Mouse (Mus musculus) kidney, adult 9 months (tissue): ENCODE results near the gene F2rl1.
A peak's percentile ranks its signal among the peaks of the same experiment; 100 is the strongest.

Experiments
- DNase-seq: peaks from one replicate; pipeline ENCODE4 v3.0.0; 2022

F2rl1 gene

DNA sequence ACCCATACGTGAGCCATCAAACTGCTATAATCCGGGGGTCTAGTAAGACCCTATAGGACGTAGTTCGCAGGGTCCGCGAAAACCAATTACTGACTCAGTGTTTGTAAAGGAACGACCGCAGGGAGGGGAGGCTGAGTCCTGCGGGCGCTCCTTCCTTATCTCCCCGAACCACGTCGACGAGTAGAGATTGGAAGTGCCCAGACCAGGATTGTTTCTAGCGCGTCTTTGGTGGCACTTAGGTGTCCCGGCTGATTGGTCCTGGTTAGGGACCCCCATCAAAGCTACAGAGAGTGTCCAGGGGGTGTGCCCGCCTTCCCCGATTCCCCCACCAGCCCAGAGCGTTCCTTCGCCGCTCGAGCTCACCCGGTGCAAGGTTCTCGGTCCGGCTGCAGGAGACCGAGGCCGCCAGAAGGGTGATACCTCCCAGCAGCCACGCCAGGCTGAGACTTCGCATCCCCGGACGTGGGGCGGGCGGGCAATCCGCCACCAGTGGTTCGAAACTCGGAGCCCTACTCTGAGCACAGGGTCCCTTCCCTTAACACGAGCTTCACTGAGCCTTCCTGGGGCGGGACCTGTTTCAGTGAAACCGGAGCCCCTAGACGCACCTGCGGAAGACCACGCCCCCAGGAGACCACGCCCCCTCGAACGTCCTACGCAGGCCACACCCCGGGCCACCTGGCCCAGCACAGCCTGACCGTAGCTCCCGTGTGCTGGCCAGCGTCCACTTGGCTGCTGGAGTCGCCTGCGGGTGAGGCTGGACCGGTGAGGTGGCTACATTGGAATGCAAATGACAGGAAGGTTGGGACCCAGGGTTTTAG, at the start of gene F2rl1:
Gene F2rl1 (minus strand): TSS at position 554 of the 818 bp plus-strand sequence.
- peak; percentile 95 for DNase-seq

DNA sequence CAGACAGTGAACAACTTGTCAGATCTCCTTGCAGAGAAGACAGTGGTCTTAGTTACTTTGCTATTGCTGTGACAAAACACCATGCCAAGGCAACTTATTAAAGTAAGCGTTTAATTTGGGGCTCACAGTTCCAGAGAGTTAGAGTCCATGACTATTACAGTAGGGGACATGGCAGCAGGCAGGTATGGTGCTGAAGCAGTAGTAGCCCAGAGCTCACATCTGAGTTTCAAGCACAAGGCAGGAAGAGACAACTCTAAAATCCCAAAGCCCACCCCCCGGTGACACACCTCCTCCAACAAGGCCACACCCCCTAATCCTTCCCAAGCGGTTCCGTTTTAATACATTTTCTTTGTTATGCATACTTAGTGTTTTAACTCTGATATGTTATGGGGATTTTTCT, 45.9 kb upstream of the F2rl1 start:
- DNase-seq = no peak

DNA sequence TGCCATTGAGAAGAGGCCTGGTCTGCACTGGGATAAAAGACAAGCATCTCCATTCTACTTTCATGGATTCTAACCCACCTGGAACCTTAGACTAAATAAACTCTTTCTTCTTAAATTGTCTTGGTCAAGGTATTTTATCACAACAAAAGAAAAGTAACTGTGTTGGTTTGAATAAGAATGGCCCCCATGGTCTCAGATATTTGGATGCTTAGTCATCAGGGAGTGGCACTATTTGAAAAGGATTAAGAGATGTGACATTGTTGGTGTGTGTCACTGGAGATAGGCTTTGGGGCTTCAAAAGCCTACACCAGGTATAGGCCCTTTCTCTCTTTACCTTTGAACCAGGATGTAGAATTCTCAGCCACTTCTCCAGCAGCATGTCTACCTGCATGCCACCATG, 44.3 kb upstream of the F2rl1 start:
- no peak for DNase-seq

DNA sequence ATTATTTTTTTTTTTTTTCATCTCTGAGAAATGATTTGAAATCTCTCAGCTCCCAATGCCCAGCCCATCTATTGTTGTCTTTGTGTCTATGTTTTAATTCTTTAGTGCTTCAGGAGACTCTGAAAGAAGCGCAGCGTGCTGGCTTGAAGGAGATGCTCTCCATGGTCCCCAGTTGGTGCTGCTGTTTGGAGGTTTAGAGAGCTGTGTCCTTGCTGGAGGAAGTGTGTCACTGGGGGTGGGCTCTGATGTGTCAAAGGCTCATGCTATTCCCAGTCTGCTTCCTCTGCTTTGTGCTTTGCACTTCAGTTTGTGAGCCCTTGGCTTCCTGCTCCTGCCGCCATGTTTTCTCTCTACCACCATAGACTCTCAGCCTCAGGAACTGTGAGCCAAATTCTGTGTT, 43.3 kb upstream of the F2rl1 start:
- DNase-seq = no peak

DNA sequence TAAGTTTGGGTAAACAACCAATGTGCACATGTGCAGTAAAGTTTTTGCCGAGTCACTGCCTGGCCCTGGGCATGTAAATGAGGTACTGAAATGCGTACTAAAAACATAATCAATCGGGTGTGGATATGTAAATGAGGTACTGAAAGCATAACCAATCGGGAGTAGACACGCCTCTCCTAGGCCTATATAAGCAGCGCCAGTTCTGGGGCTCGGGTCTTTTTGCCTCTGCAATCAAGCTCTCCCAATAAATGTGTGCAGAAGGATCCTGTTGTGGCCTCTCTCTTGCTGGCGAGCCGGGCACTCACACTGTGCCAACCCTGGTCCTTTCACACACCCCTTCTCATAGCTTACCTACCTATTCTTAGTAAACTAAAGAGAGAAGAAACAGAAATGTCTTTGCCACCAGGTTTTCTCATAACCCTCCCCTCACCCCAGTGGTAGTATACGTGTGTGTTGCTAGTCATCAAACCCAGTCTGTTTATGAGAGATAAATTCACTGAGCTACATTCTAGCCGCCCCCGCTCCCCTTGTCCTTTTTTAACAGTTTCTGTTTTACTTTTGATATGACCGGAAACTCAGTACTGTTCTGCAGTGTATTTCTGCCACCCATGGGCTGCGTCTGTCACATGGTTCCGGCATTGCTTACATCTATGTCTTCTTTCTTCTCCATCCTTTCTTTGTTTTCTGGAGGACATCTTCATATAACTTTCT, 42.0 kb upstream of the F2rl1 start:
- DNase-seq = no peak

DNA sequence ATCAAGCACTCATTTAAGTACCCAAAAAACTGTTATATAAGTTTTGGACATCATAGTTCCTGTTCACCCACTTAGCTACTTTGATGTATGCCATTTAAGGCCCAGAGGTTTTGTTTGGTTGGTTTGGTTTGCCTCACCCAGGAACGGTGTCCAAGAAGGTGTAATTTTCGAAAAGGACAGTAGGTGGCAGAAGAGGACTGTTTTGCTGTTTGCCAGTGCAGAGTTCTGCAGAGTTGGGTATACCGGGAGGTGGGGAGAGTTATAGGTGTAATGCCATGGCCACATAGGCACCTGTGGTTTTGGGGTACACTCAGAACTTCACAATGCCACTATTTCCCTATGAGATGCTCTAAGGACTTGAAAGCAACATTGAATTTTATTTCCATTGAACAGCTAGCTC, 38.7 kb upstream of the F2rl1 start:
- DNase-seq = peak; percentile 83

DNA sequence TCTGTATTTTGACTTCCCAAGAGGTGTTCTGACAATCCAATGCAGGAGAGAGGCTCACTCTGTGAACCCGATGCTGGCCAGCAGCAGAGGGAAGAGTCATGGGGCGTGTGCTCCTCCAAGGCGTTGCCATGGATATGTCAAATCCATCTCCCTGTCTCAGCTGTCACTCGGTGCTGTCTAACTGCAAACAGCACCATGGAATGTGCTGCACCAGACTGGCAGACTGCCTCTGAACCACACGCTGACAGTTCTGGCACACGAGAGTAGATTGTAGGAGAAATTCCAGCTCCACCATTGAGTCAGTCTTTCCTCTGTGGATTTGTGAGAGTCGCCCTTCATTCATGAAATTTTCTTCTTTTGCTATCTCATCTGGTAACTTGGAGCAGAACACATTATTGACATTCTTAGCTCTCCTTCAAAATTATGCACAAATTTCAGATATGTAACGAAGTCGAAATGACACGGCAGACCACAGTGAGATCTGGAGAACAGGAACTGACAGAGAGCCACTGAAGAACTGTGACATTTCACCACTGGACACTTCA, 38.1 kb upstream of the F2rl1 start:
- DNase-seq = no peak

DNA sequence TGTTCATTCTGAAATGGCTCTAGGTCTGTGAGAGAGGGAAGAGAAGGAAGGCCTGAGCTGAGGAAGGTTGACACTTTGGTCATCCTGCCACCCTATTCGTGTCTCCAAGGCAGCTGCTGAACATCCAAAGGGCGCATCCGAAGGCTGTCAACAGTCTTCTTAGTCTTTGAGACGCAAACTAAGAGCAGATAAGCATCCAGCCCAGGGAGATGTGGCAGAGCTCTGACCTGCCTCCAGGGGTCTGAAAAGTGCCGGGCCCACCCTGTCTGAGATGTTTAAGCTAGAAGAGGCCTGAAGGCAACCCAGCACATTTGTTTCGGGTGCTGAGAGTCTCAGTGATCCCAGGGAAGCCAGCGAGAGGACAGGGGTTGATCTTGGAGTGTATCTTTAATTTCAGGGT, 32.3 kb upstream of the F2rl1 start:
- no peak for DNase-seq

DNA sequence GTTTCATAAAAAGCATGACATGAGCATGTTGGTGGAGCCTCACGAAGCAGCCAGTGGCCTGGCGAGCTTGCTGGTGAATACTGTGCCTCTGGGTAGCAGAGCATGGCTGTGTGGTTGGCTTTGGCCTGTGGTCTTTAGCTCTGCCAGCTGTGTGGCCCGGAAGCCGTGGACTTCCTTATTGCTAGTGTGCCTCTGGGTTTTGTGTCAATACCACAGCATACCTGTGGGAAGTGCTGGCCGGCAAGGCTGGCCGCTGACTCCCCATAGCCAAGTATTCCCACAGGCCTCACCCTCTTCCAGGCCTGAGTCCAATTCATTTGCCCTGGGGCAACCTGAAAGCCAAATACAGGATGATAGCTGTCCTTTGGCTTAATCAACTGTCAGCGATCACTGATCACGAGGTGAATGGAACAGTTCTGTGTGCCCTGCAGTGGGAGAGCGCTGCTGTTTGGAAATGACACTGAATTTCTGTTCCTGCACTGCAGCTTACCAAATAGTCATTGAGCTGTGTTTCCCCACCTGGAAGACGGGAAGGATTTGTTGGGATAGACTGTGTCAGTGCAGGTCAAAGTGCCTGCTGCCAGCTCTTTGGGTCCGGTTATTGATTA, 29.0 kb upstream of the F2rl1 start:
- DNase-seq = no peak

DNA sequence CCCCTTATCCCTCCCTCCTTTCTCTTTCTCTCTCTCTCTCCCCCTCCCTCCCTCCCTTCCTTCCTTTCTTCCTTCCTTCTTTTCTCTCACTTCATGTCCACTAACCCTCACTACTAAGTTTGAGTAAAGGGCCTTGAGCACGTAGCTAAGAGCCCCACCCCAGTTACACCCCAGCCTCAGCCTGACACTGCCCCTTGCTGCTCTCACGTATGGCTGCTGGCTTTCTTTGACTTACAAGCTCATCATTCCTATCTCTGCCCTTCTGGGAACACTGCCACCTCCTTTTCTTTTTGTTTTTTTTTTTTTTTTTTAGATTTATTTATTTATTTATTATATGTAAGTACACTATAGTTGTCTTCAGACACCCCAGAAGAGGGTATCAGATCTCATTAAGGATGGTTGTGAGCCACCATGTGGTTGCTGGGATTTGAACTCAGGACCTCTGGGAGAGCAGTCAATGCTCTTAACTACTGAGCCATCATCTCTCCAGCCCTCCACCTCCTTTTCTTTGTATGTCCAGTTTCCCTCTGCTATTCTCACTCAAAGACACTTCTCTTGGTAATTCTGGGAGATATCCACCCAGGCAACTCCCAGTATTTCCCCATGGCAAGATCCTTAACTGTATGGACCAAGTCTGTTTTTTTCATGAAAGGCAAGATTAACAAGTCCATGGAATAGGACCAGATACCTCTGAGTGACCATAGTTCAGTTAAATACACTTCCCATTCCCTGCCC, 25.8 kb upstream of the F2rl1 start:
- no peak for DNase-seq

DNA sequence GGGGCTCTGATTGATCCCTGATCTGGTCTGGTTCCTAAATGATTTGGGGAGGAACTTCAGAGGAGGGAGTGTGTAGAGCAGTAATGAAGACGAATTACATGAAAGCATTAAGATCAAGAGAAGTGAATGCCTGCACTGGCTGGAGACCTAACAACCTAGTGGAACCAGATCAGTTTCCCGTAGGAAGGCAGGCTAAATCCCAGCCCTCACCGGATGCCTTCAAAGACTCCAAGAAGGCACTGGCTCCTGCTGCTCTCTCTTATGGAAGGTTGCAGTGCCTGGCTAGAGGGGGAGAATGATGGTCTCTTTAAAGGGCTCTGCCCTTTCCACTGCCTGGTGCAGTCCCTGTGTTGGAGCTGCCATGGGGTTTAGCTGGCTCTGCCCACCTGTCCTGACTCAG, 24.4 kb upstream of the F2rl1 start:
- DNase-seq = no peak

DNA sequence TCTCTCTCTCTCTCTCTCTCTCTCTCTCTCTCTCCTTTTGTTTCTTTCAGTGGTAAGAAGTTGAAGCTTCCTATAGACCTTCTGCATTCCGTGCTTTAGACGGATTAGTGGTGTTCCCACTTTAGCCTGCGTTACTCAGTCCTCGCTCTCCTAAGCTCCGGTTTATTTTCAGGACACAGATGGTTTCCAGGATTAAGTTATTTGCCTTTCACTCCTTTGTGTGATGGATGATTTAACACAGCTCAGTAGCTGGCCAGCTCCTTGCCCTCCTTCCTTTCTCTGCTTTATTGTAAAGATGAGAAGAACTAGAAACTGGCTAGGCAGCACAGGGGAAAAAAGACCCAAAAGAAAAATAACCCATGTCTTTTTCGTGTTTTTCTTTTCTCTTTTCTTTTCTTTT, 23.8 kb upstream of the F2rl1 start:
- DNase-seq = no peak

DNA sequence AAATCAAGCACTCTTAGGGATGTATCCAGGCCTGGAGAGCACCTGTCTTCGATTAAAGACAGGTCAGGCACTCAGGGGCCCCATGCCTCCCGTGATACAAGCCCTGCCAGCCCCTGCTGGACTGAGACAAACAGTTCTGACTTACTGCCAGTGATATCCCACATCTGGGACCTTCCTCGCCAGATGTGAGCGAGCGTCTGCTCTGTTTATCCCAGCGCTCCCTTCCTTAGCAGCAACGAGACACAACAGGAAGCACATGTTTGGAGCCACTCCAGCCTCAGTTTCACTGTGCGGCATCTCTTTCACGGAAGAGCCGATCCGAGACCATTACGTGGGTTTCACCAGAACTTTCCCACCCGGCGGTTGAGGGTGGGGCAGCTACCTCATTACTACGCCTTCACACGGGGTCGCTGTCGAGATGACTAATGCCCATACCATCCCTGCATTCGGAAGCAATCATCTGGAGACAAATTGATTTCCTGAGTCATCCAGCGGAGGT, 23.3 kb upstream of the F2rl1 start:
- peak; percentile 18 for DNase-seq

DNA sequence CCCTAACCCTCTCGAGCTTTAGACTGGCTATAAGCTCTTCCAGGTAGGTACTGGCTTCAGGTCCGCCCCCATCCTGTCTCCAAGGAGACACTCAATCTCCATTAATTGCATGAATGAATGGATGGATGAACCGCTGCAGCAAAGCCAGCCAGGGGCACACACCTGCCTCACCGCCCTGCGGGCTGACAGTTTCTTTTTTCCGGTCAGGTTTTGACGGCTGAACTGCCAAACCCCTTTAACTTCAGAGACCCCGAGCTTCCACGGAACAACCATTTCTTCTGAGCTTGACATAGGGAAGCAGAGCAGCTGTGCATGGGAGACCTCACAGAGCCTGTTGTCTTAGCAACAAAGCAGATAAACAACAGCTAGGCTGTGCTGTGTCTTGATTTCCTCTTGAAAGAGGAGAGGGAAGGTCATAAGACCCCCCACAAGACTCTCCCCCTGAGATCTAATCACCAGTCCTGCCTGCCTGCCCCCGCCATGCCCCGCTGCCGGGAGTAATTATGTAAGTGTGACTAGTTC, 22.1 kb upstream of the F2rl1 start:
- no peak for DNase-seq

DNA sequence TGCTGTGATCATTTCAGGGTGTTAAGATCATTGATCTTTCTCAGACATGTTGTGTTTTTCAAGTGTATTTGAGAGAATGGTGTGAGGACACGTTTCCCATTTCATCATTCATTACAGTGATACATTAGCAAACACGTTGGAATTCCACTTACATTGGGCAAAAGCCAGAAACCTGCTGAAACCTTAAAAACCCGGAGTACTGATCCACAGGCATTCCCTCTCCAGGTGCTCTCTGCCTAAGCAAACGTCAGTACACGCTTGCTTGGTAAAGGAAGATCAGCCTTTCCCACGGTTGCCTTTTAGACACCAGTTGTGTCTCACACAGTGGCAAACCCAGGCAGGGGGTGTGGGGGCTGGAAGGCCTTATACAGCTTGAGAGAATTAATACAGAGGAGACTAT, 21.2 kb upstream of the F2rl1 start:
- DNase-seq = no peak

DNA sequence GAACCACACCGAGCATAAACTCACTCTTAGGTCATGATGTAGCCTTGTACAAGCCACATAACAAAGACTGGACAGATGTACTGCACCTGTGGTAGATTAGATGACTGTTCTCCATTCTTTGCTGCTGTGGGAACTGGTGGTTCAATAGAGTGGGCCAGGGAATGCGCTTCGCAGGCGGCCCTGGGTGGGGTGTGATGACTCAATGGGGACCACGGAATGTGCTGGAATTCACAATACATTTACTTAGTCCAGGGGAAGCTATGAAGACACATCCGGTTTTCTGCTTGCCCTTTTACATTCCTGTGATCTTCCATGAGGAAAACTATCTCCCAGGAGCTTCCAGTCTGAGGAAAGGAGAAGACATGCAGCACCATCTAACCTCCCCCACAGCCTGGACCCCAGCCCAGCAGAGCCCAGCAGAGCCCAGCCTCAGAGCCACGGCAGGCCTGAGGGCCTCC, 20.7 kb upstream of the F2rl1 start:
- DNase-seq = no peak

DNA sequence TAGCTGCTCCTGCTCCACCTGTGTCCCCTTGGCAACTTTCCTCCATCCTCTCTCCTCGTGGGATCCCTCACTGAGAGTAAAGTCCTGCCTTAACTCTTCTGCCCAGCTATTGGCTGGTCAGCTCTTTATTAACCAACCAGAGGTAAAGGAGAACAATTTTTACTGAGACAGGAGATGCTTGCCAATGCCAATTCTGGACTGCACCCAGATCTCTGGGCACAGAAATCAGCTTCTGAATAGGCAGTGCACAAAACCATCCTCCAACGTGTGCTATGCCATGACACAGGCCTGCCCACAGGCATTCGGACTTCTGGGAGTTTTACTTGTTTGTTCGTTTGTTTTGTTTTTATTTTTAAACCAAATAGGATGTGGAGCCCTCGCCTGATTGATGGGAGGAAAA, 13.0 kb upstream of the F2rl1 start:
- no peak for DNase-seq

DNA sequence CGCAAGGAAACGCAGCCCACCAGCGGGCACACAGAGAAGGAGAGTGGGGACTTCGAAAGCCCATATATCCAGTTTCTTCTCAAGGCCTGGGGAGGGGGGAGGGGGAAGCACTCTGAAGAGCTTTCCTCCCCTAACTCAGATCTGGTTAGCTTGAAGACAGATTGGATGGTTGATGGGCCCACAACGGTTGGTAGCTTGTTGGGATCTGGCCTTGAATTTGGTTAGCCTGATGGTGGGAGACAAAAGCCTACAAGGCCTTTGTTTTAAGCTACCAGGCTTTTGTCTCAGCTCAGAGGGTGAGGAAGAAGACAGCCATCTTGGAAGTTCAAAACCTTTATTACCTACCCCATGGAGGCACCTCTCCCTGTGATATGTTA, 11.1 kb upstream of the F2rl1 start:
- no peak for DNase-seq

DNA sequence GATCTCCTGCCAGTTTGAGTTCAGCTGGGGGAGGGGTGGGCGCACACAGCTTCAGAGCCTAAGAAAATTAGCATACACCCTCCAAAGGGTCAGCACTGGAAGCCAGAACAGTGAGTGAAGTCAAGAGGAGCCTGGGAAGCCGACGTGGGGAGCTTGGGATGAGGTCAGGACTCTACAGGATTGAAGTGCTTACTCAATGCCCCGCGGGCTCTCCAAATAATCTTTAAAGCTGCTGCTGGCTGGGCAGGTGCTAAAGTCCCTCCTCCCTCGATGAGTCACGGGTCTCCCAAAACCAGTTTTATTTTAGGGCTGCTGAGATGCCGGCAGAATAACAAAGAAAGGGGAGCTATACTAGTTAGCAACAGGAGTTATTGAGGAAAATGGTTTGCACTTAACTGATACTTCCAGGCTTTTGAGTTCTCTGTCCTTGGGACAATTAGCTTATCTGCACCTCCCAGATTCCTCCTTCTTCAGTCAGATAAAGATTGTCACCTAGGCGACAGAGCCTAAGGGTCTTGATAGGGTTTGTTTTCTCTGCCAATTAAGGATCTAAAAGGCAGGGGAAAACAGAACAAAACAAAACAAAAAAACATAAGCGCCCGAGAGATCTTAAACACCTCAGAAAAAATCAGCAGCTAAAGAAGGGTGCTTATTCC, 10.6 kb upstream of the F2rl1 start:
- DNase-seq = no peak

DNA sequence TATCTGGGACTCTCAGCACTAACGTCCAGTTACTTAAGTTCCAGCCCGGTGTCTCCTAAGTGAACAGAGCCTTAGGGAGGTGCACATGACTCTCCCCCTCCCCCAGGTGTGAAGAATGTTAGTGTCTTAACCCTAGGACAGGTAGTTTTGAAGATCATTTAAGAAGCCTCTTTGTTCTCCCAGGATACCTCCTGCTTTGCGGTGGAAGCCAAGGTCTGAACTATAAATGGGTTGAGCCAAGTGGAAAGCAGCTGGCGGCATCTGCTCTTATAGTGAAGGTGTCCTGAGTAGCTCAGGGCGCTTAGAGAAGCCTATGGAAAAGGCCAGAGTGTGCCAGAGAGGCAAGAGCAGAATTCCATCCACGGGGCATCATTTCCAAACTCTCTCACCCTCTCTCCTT, 10.0 kb upstream of the F2rl1 start:
- no peak for DNase-seq

DNA sequence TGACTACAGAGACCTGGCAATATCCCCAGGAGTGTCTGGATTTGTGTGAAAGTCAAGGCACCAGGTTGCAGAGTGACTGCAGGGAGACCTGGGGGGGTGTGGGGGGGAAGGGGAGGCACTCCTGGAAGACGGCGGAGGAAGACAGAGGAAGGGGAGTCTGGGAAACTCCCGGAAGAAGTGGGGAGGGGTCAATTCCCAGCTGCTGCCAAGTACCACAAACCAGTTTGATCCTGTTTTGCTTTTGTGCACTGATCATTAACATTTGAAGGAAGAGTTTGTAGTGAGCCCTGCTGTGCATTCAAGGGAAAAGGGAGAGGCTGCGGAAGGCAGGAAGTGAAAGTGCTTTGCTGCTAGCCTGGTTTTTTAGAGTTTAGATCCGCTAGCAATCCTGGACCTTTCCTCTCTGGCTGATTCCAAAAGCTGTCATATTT, 9.1 kb upstream of the F2rl1 start:
- DNase-seq = peak; percentile 40

DNA sequence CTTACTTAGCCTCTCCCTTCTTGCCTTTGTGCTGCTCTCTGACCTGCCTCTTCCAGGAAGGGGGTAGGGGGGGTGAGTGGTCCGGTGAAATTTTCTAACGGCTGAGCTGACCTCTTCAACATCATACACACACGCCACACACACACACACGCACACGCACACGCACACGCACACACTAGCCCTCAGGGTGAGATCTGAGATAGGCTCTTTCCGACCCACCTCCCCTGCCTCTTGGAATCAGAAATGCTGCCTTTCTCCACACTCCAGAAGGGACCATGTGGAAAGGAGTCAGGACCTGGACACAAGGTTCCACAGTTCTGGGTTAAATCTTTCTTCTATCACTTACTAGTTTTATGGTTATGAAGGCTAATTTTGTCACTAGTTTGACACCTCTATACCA, 8.6 kb upstream of the F2rl1 start:
- no peak for DNase-seq
